Mouse (Mus musculus) liver, embryonic 11.5 days (tissue): ENCODE results near the gene Gdi1. TPM values are rescaled to one million over a fixed set of nuclear protein-coding genes. Genes with fewer than 3 reads are reported as not detected.

Experiments used
- ATAC-seq: fragments of 200-750 bp; cut with Nextera tagmentation; replicated peaks from 2 replicates; pipeline ENCODE4 v1.8.0; 2017; ENCODE audit warnings: moderate number of reproducible peaks, mild to moderate bottlenecking, moderate TSS enrichment, moderate library complexity; ENCODE audit not compliant: low FRiP score
- DNase-seq: peaks from one replicate; pipeline ENCODE4 v3.0.0-alpha.2; 2017; ENCODE audit warnings: low spot score
- H3K27ac ChIP-seq: fragments of 300-500 bp; sonication (generic); 2 replicates; pipeline ENCODE4 v1.5.1; 2014; ENCODE audit warnings: mild to moderate bottlenecking, low read depth, low read length, control low read depth
- H3K27me3 ChIP-seq: fragments of 300-500 bp; sonication (generic); replicated peaks from 2 replicates; pipeline ENCODE4 v1.6.1; 2014; ENCODE audit warnings: low read length, mixed read lengths; ENCODE audit not compliant: control insufficient read depth, insufficient read depth
- H3K36me3 ChIP-seq: fragments of 300-500 bp; sonication (generic); 2 replicates; pipeline ENCODE4 v1.6.1; 2014; ENCODE audit warnings: mild to moderate bottlenecking, low read length, moderate library complexity, mixed read lengths; ENCODE audit not compliant: control insufficient read depth, insufficient read depth
- H3K4me1 ChIP-seq: fragments of 300-500 bp; sonication (generic); replicated peaks from 2 replicates; pipeline ENCODE4 v1.6.1; 2014; ENCODE audit warnings: low read length, mixed read lengths; ENCODE audit not compliant: control insufficient read depth, insufficient read depth
- H3K4me2 ChIP-seq: fragments of 300-500 bp; sonication (generic); 2 replicates; pipeline ENCODE4 v1.6.1; 2014; ENCODE audit warnings: mild to moderate bottlenecking, control low read depth, moderate library complexity
- H3K4me3 ChIP-seq: fragments of 300-500 bp; sonication (generic); 2 replicates; pipeline ENCODE4 v1.5.1; 2014; ENCODE audit warnings: low read depth, low read length, control low read depth
- H3K9ac ChIP-seq: fragments of 300-500 bp; sonication (generic); 2 replicates; pipeline ENCODE4 v1.6.1; 2014; ENCODE audit warnings: low read depth, low read length, control low read depth
- H3K9me3 ChIP-seq: fragments of 300-500 bp; sonication (generic); 2 replicates; pipeline ENCODE4 v1.6.1; 2016; ENCODE audit warnings: low read length, inconsistent platforms, mixed read lengths; ENCODE audit not compliant: control insufficient read depth
- WGBS: fragments of 180-500 bp; shearing (Covaris S2); extraction: QIAGEN DNeasy Blood & Tissue Kit; methylation state at CpG from one replicate; pipeline ENCODE4 v1.1.7; 2014; 5-methylcytosine and 5-hydroxymethylcytosine counted together
- polyA plus RNA-seq: library from polyadenylated mRNA; unstranded; fragments of >200 nt; fragmentation: Nextera tagmentation; extraction: Ambion mirVana; gene quantifications from 2 replicates; pipeline ENCODE4 v1.2.1, GENCODE M21; 2014

Gdi1 gene
- polyA plus RNA-seq, 1 experiment from 2014 or later: 112 TPM

GRCm38 (mm10) chrX:74299721-74300120 lies 5.1 kb upstream of the Gdi1 start:
- H3K27ac ChIP-seq: no peak overlapping the region
- H3K36me3 ChIP-seq: peaks cover 18% of the 10 kb centered on the region; the same call in 1 of the 2 replicates
- no peak overlapping the region for H3K4me3 ChIP-seq
- ATAC-seq (no peak), DNase-seq (no peak)
- H3K9me3 ChIP-seq: no peaks in the 10 kb centered on the region
- no peak overlapping the region for H3K9ac ChIP-seq
- H3K4me1 ChIP-seq: no peaks in the 10 kb centered on the region
- H3K4me2 ChIP-seq: no peak overlapping the region
- 66% methylated on average over 3 of the region's 3 CpGs for WGBS
- H3K27me3 ChIP-seq: no peaks in the 10 kb centered on the region

- Histone ChIP-seq H3K9ac (peak within 1 kb of the TSS; percentile 81), H3K36me3 (peaks cover 5% of the 10 kb centered on the region; the same call in 1 of the 2 replicates), H3K9me3 (no peaks in the 10 kb centered on the region), H3K4me3 (peak within 1 kb of the TSS; percentile 73), H3K4me1 (no peaks in the 10 kb centered on the region), H3K4me2 (peak within 1 kb of the TSS; percentile 69), H3K27ac (peak within 1 kb of the TSS; percentile 68), H3K27me3 (no peaks in the 10 kb centered on the region; the same call in 1 of the 2 replicates)
- DNase-seq: peak; percentile 77
- 17% methylated on average over 58 of the region's 59 CpGs for WGBS
- peak; percentile 94 for ATAC-seq
These were observed 8.0 kb downstream of the Gdi1 start, which contains the start of gene Fam50a for GRCm38 (mm10) chrX:74312540-74313464. Fam50a (plus strand) TSS chrX:74313033.

- no peaks in the 10 kb centered on the region for H3K9me3 ChIP-seq
- H3K4me2 ChIP-seq: peak within 1 kb of the TSS; percentile 70
- H3K4me3 ChIP-seq: peak within 1 kb of the TSS; percentile 52
- H3K4me1 ChIP-seq: peaks cover 3% of the 10 kb centered on the region
- peak within 1 kb of the TSS; percentile 52; the same call in 1 of the 2 replicates for H3K27ac ChIP-seq
- no peaks in the 10 kb centered on the region for H3K36me3 ChIP-seq
- ATAC-seq: peak; percentile 92
- 20% methylated on average over 27 of the region's 30 CpGs for WGBS
- peak; percentile 71 for DNase-seq
- no peaks in the 10 kb centered on the region for H3K27me3 ChIP-seq
- H3K9ac ChIP-seq: peak within 1 kb of the TSS; percentile 64
These were observed 23.9 kb downstream of the Gdi1 start, which contains the start of gene Plxna3 for GRCm38 (mm10) chrX:74328725-74329161. Plxna3 (plus strand) TSS chrX:74329066.

- Histone ChIP-seq H3K9me3 (no peaks in the 10 kb centered on the region), H3K4me3 (peak overlapping the region; percentile 52), H3K27ac (no peak overlapping the region), H3K9ac (peak overlapping the region; percentile 64; the same call in 1 of the 2 replicates), H3K27me3 (no peaks in the 10 kb centered on the region), H3K4me2 (peak overlapping the region; percentile 70), H3K4me1 (peaks cover 3% of the 10 kb centered on the region), H3K36me3 (no peaks in the 10 kb centered on the region)
- DNase-seq (no peak), ATAC-seq (0 out of 2 replicates have a peak, but pooled peaks have one; percentile 24)
- 15% methylated on average over 10 of the region's 10 CpGs for WGBS
These were observed 24.4 kb downstream of the Gdi1 start for GRCm38 (mm10) chrX:74329215-74329671.

GRCm38 (mm10) chrX:74330166-74330930 lies 25.6 kb downstream of the Gdi1 start:
- no peak for DNase-seq

GRCm38 (mm10) chrX:74352645-74353466 lies 48.1 kb downstream of the Gdi1 start:
- ATAC-seq: peak; percentile 43
- H3K36me3 ChIP-seq: no peaks in the 10 kb centered on the region
- H3K27ac ChIP-seq: no peak overlapping the region; the same call in 1 of the 2 replicates
- H3K9ac ChIP-seq: peak overlapping the region; percentile 76
- no peaks in the 10 kb centered on the region for H3K4me1 ChIP-seq
- no peaks in the 10 kb centered on the region for H3K9me3 ChIP-seq
- peak overlapping the region; percentile 72 for H3K4me2 ChIP-seq
- DNase-seq: no peak
- peak overlapping the region; percentile 55 for H3K4me3 ChIP-seq
- WGBS: 25% methylated on average over 13 of the region's 13 CpGs
- no peaks in the 10 kb centered on the region for H3K27me3 ChIP-seq

More at GRCm38 (mm10) chrX:74330166-74330930, 25.6 kb downstream of the Gdi1 start:
- Histone ChIP-seq H3K4me3 (no peak overlapping the region), H3K4me1 (peaks cover 3% of the 10 kb centered on the region), H3K27ac (no peak overlapping the region), H3K27me3 (no peaks in the 10 kb centered on the region), H3K9ac (no peak overlapping the region), H3K9me3 (no peaks in the 10 kb centered on the region), H3K36me3 (no peaks in the 10 kb centered on the region), H3K4me2 (peak overlapping the region; percentile 70)
- ATAC-seq: no peak
- 49% methylated on average over 2 of the region's 2 CpGs for WGBS

GRCm38 (mm10) chrX:74353467-74353770 lies 48.6 kb downstream of the Gdi1 start, which contains the start of gene Lage3:
Lage3 (minus strand) TSS chrX:74353618.
- Histone ChIP-seq H3K9me3 (no peaks in the 10 kb centered on the region), H3K4me2 (peak within 1 kb of the TSS; percentile 72), H3K4me3 (peak within 1 kb of the TSS; percentile 55), H3K27ac (no peak within 1 kb of the TSS; the same call in 1 of the 2 replicates), H3K9ac (peak within 1 kb of the TSS; percentile 76), H3K27me3 (no peaks in the 10 kb centered on the region), H3K4me1 (no peaks in the 10 kb centered on the region), H3K36me3 (no peaks in the 10 kb centered on the region)
- DNase-seq (peak; percentile 52), ATAC-seq (peak; percentile 75)
- 29% methylated on average over 12 of the region's 22 CpGs for WGBS
